Mouse (Mus musculus): ENCODE measurements around the gene Frmd4a. TPM values are rescaled to one million over a fixed set of nuclear protein-coding genes. Genes with fewer than 3 reads are reported as not detected.

The Frmd4a gene
- polyA plus RNA-seq, 1 experiment = 4.2 TPM

DNA sequence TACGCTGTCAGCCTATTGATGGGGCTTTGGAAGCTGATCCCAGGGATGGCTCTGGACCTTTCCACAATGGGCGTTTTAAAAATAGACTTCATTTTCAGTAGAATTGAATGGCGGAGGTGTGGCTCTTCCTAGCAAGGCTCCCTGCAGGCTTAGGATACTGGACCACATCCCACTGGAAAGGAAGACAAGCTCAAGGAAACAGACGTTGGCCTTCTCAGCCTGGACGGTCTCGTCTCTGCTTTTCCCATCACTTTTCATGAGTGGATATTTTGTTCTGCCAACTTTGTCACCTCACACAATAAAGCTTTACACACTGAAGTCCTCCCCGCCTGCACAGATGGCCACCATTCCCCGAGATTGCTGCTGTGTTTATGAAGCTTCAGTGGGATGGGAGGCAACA, 417.5 kb downstream of the Frmd4a start:
- no peaks in the 10 kb centered on the region for H3K27me3 ChIP-seq (ENCODE audit: control insufficient read depth, insufficient read depth, low read length)
- WGBS = 83% methylated on average over 8 of the region's 8 CpGs
- TF ChIP-seq POLR2A (IDR thresholded peaks at IDR 0.05; ENCODE audit: low read depth, low read length) (no peak), CTCF (IDR thresholded peaks at IDR 0.05; ENCODE audit: extremely low read depth, insufficient read length, insufficient replicate concordance, low read depth, low read length) (no peak)
- H3K27ac ChIP-seq (ENCODE audit: insufficient read depth, low read depth, low read length) = no peak overlapping the region
- H3K4me1 ChIP-seq (ENCODE audit: control insufficient read depth, insufficient read depth, insufficient read length, low read length) = no peaks in the 10 kb centered on the region
- H3K36me3 ChIP-seq (ENCODE audit: control insufficient read depth, insufficient read depth, low read length) = no peaks in the 10 kb centered on the region
- no peak overlapping the region for H3K4me3 ChIP-seq (ENCODE audit: low read depth, low read length)

DNA sequence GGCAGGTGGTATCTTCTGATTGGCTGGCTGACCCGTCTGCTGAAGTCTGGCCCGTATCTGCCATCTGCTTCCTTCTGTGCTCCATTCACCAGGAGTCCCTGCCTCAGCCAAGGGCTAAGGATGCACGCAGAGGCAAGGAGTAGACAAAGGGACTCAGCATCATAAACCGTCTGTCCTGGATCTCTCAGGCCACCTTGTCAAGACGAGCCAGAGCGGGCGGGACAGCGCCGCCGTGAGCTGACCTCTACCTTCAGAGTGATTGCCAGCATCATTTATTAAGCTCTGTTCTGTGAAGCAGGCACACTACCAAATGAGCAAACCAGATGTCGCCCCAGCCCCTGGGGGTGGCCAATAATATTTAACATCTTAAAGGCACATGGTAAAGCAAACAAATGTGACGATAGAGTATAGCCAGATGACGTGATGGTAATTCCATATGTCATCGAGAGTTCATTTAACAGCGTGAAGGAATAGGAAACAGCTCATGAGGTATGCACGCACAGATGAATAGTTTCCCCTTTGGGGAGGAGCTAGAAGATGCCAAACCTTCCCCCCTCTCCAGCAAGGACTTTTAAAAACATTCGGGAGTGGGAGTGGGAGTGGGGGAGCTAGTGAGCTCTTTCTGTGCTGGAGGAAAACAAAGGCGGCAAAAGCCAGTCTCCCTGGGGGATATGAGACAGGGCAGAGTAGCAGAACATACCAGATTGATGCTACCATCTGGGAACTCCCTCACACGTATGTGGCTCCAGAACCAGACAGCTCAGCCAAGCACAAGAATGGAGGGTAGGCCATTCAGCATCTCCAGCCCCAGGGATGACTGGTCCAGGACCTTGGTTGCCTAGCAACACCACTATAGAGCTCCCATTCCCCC, 419.1 kb downstream of the Frmd4a start:
- Histone ChIP-seq H3K27ac (ENCODE audit: insufficient read depth, low read depth, low read length) (no peak overlapping the region), H3K4me1 (ENCODE audit: control insufficient read depth, insufficient read depth, insufficient read length, low read length) (no peaks in the 10 kb centered on the region), H3K4me3 (ENCODE audit: low read depth, low read length) (no peak overlapping the region), H3K27me3 (ENCODE audit: control insufficient read depth, insufficient read depth, low read length) (no peaks in the 10 kb centered on the region), H3K36me3 (ENCODE audit: control insufficient read depth, insufficient read depth, low read length) (no peaks in the 10 kb centered on the region)
- TF ChIP-seq CTCF (IDR thresholded peaks at IDR 0.05; ENCODE audit: extremely low read depth, insufficient read length, insufficient replicate concordance, low read depth, low read length) (no peak), POLR2A (IDR thresholded peaks at IDR 0.05; ENCODE audit: low read depth, low read length) (no peak)
- WGBS = 75% methylated on average over 19 of the region's 19 CpGs

DNA sequence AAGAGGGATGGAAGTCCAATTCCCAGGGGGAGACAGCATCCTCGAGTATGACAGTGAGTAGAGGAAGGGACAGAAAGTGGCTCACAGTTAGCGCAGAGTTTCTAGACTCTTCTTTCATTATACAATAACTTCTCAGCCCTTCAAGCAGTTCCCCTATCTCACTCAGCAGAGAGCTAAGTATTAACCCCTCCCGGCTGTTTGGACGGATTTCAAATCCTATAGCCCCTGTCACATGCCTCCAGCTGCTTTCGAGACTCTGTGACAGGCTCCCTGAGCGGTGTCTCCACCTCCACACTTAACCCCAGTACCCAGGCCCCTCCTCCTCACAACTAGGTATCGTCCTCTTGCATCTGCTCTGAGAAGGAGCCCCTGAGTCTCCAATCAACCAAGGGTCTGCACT, 421.2 kb downstream of the Frmd4a start:
- no peaks in the 10 kb centered on the region for H3K27me3 ChIP-seq (ENCODE audit: control insufficient read depth, insufficient read depth, low read length)
- no peak for TF ChIP-seq POLR2A (IDR thresholded peaks at IDR 0.05; ENCODE audit: low read depth, low read length)
- TF ChIP-seq CTCF (IDR thresholded peaks at IDR 0.05; ENCODE audit: extremely low read depth, insufficient read length, insufficient replicate concordance, low read depth, low read length) = no peak
- no peak overlapping the region for H3K4me3 ChIP-seq (ENCODE audit: low read depth, low read length)
- H3K27ac ChIP-seq (ENCODE audit: insufficient read depth, low read depth, low read length) = no peak overlapping the region
- no peaks in the 10 kb centered on the region for H3K36me3 ChIP-seq (ENCODE audit: control insufficient read depth, insufficient read depth, low read length)
- 49% methylated on average over 7 of the region's 7 CpGs for whole genome bisulfite sequencing
- H3K4me1 ChIP-seq (ENCODE audit: control insufficient read depth, insufficient read depth, insufficient read length, low read length) = no peaks in the 10 kb centered on the region

DNA sequence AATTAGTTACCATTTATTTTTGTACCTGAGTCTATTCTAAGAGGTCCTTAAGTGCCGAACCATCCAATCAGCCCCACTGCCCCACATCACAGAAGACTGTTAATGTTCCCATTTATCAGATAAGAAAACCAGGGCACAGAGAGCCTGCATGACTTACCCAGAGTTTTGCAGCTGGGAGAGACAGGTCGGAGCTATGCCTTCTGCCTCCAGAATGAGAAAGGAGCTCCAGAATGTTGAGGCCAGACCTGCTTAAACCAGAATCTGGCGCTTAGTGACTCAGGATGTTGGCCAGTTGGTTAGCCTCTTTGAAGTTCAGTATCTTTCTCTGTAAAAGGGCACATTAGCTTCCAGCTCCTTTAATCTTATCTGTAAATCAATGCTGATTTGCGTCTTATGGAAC, 422.4 kb downstream of the Frmd4a start:
- Histone ChIP-seq H3K36me3 (ENCODE audit: control insufficient read depth, insufficient read depth, low read length) (no peaks in the 10 kb centered on the region), H3K4me1 (ENCODE audit: control insufficient read depth, insufficient read depth, insufficient read length, low read length) (no peaks in the 10 kb centered on the region), H3K27ac (ENCODE audit: insufficient read depth, low read depth, low read length) (no peak overlapping the region), H3K27me3 (ENCODE audit: control insufficient read depth, insufficient read depth, low read length) (no peaks in the 10 kb centered on the region), H3K4me3 (ENCODE audit: low read depth, low read length) (no peak overlapping the region)
- 60% methylated on average over 4 of the region's 4 CpGs for WGBS
- no peak for TF ChIP-seq CTCF (IDR thresholded peaks at IDR 0.05; ENCODE audit: extremely low read depth, insufficient read length, insufficient replicate concordance, low read depth, low read length)
- TF ChIP-seq POLR2A (IDR thresholded peaks at IDR 0.05; ENCODE audit: low read depth, low read length) = no peak

DNA sequence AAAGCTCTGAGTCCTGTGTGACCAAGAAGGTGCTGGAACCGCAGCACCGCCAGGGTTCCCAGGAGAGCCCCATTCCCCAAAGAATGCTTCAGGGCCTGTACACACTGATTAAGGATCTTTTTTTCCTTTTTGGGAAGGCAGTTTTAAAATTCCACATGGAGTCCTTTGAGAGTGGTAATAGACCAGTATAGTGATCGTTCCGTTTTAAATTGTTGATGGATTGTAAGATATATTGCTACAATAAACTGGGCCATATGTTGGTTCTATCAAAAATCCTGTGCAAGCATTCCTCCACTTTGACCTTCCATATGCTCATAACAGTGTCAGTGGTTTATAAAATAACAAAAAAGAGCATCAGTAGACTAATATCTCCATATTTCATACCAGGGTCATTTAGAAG, 424.3 kb downstream of the Frmd4a start:
- Histone ChIP-seq H3K27me3 (ENCODE audit: control insufficient read depth, insufficient read depth, low read length) (no peaks in the 10 kb centered on the region), H3K4me3 (ENCODE audit: low read depth, low read length) (no peak overlapping the region), H3K36me3 (ENCODE audit: control insufficient read depth, insufficient read depth, low read length) (no peaks in the 10 kb centered on the region), H3K4me1 (ENCODE audit: control insufficient read depth, insufficient read depth, insufficient read length, low read length) (no peaks in the 10 kb centered on the region), H3K27ac (ENCODE audit: insufficient read depth, low read depth, low read length) (no peak overlapping the region)
- WGBS = 86% methylated on average over 4 of the region's 4 CpGs
- TF ChIP-seq CTCF (IDR thresholded peaks at IDR 0.05; ENCODE audit: extremely low read depth, insufficient read length, insufficient replicate concordance, low read depth, low read length) (no peak), POLR2A (IDR thresholded peaks at IDR 0.05; ENCODE audit: low read depth, low read length) (no peak)

DNA sequence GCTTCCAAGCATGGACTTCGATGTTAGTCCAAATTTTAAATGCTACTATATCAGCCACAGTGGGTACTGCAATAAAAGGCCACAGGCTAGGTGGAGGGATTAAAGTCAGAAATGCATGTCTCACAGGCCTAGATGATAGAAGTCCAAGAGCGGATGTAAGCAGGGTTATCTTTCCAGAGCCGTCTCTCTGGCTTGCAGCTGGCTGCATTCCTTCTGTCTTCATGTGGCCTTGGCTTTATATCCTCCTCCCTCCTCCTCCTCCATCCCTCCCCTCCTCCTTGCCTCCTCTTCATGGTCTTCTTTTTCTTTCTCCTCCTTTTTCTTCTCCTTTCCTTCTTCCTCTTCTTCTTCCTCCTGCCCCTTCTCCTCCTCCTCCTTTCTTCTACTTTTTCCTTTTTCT, 427.2 kb downstream of the Frmd4a start:
- no peaks in the 10 kb centered on the region for H3K36me3 ChIP-seq (ENCODE audit: control insufficient read depth, insufficient read depth, low read length)
- 62% methylated on average over 3 of the region's 3 CpGs for WGBS
- no peak for TF ChIP-seq POLR2A (IDR thresholded peaks at IDR 0.05; ENCODE audit: low read depth, low read length)
- no peak for TF ChIP-seq CTCF (IDR thresholded peaks at IDR 0.05; ENCODE audit: extremely low read depth, insufficient read length, insufficient replicate concordance, low read depth, low read length)

DNA sequence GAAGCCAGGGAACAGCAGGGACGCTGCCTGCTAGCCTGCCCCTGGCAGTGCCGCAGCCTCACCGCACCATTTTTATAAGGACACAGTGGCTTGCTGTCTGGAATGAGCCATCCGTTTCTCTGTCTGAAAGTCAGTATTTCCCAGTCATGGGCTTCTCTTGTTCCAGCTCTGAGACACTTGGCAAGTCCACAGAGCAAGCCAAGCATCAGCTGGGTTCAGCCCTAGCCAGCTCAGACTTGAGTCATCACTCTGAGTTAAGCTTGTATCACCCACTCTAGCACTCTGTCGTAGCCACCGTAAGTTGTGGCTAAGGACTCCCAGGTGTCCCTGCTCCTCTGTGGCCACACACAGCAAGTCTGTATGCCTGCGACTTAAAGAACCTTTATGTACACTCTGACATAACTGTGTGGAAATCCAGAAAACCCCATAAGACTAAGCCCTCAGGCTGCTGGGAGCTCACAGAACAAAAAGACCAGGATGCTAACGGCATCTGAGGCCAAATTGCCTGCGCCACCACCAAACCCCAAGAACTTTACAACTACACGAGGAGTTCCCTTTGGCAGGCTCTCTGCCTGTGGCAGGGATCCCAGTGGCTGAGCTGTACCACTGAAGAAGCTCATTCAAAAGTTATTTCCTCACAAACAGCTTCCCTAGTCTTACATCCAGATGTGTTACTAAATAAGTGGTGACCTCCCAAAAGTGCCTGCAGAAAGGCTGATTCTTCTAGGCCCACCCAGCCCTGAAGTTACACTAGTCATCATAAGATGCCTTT, 428.3 kb downstream of the Frmd4a start:
- Histone ChIP-seq H3K4me3 (ENCODE audit: low read depth, low read length) (no peak overlapping the region), H3K27me3 (ENCODE audit: control insufficient read depth, insufficient read depth, low read length) (no peaks in the 10 kb centered on the region), H3K27ac (ENCODE audit: insufficient read depth, low read depth, low read length) (no peak overlapping the region), H3K36me3 (ENCODE audit: control insufficient read depth, insufficient read depth, low read length) (no peaks in the 10 kb centered on the region), H3K4me1 (ENCODE audit: control insufficient read depth, insufficient read depth, insufficient read length, low read length) (0 out of 2 replicates have a peak, but pooled peaks cover 2% of the 10 kb centered on the region)
- TF ChIP-seq POLR2A (IDR thresholded peaks at IDR 0.05; ENCODE audit: low read depth, low read length) (no peak), CTCF (IDR thresholded peaks at IDR 0.05; ENCODE audit: extremely low read depth, insufficient read length, insufficient replicate concordance, low read depth, low read length) (no peak)
- 74% methylated on average over 10 of the region's 10 CpGs for WGBS

More for the DNA sequence above, 427.2 kb downstream of the Frmd4a start:
- Histone ChIP-seq H3K4me1 (ENCODE audit: control insufficient read depth, insufficient read depth, insufficient read length, low read length) (no peaks in the 10 kb centered on the region), H3K27ac (ENCODE audit: insufficient read depth, low read depth, low read length) (no peak overlapping the region), H3K27me3 (ENCODE audit: control insufficient read depth, insufficient read depth, low read length) (no peaks in the 10 kb centered on the region), H3K4me3 (ENCODE audit: low read depth, low read length) (no peak overlapping the region)
